Mouse (Mus musculus): Measurements from ENCODE around the gene Ccdc85b. TPM values are rescaled to one million over a fixed set of nuclear protein-coding genes. Genes with fewer than 3 reads are reported as not detected.
"Not testable (repeated sequence)": the region's sequence is repeated elsewhere in the genome, so short reads cannot be mapped to it uniquely, and the experiment has no call there.

The Ccdc85b gene
- 10 to 100 TPM; 34.8 to 38.3 TPM for total RNA-seq (2021)

- no peak for DNase-seq
Measured at GRCm38 (mm10) chr19:5457746-5458442, at the start of gene Ccdc85b. Gene Ccdc85b (minus strand): TSS chr19:5457894.

- no peak for DNase-seq
Measured at GRCm38 (mm10) chr19:5503687-5504086, 46.0 kb upstream of the Ccdc85b start, which contains the start of gene 1700020D05Rik. Gene 1700020D05Rik (minus strand): TSS chr19:5503787.

GRCm38 (mm10) chr19:5500330-5500875, 42.7 kb upstream of the Ccdc85b start:
- no peak for DNase-seq

GRCm38 (mm10) chr19:5496052-5496370, 38.3 kb upstream of the Ccdc85b start:
- no peak for DNase-seq

GRCm38 (mm10) chr19:5495353-5496051, 37.8 kb upstream of the Ccdc85b start:
- no peak for DNase-seq

- no peak for DNase-seq
Measured at GRCm38 (mm10) chr19:5494314-5494713, 36.6 kb upstream of the Ccdc85b start.

GRCm38 (mm10) chr19:5493301-5493721, 35.6 kb upstream of the Ccdc85b start:
- not testable (repeated sequence) for DNase-seq

- no peak for DNase-seq
Measured at GRCm38 (mm10) chr19:5492641-5493040, 34.9 kb upstream of the Ccdc85b start.

- peak; percentile 82 for DNase-seq
Measured at GRCm38 (mm10) chr19:5490898-5491708, 33.4 kb upstream of the Ccdc85b start.

GRCm38 (mm10) chr19:5490313-5490897, 32.7 kb upstream of the Ccdc85b start, which contains the start of gene Cfl1:
Gene Cfl1 (plus strand): TSS chr19:5490455.
- peak; percentile 95 to 96 for DNase-seq

- not testable (repeated sequence) for DNase-seq
Measured at GRCm38 (mm10) chr19:5489721-5490120, 32.0 kb upstream of the Ccdc85b start.

GRCm38 (mm10) chr19:5488878-5489571, 31.3 kb upstream of the Ccdc85b start:
- DNase-seq: peak; percentile 96 to 97

- DNase-seq: peak; percentile 90 to 91
Measured at GRCm38 (mm10) chr19:5487768-5488550, 30.3 kb upstream of the Ccdc85b start, which contains the start of gene Mus81. Gene Mus81 (minus strand): TSS chr19:5488402.

- no peak for DNase-seq
Measured at GRCm38 (mm10) chr19:5486771-5487170, 29.1 kb upstream of the Ccdc85b start.

GRCm38 (mm10) chr19:5486286-5486685, 28.6 kb upstream of the Ccdc85b start:
- DNase-seq: no peak

GRCm38 (mm10) chr19:5485821-5486220, 28.1 kb upstream of the Ccdc85b start:
- DNase-seq: no peak

GRCm38 (mm10) chr19:5485371-5485770, 27.7 kb upstream of the Ccdc85b start:
- DNase-seq: no peak

- no peak for DNase-seq
Measured at GRCm38 (mm10) chr19:5484496-5484895, 26.8 kb upstream of the Ccdc85b start.

- no peak for DNase-seq
Measured at GRCm38 (mm10) chr19:5483386-5484359, 26.0 kb upstream of the Ccdc85b start.
